Mouse (Mus musculus): Measurements from ENCODE around the gene Acsl5.

Acsl5 gene

GRCm38 (mm10) chr19:55257656-55258375 is 6.1 kb downstream of the Acsl5 start:
- Histone ChIP-seq H3K4me3 (replicated peaks; ENCODE audit: low read length) (no peak overlapping the region), H3K36me3 (ENCODE audit: insufficient read depth, low read length) (no peaks in the 10 kb centered on the region), H3K9me3 (ENCODE audit: low read length) (no peaks in the 10 kb centered on the region), H3K4me1 (replicated peaks; ENCODE audit: low read depth, low read length) (peaks cover 55% of the 10 kb centered on the region), H3K27me3 (ENCODE audit: insufficient read depth, low read length) (no peaks in the 10 kb centered on the region)
- TF ChIP-seq POU5F1 (IDR thresholded peaks at IDR 0.05; ENCODE audit: borderline replicate concordance, low read length) = no peak
- no peak for TF ChIP-seq NANOG (IDR thresholded peaks at IDR 0.05; ENCODE audit: borderline replicate concordance, low read length)
- no peak for TF ChIP-seq CTCF (conservative IDR thresholded peaks at IDR 0.05; ENCODE audit: low read length)

- Histone ChIP-seq H3K27me3 (ENCODE audit: insufficient read depth, low read length) (no peaks in the 10 kb centered on the region), H3K9me3 (ENCODE audit: low read length) (no peaks in the 10 kb centered on the region), H3K4me1 (replicated peaks; ENCODE audit: low read depth, low read length) (peaks cover 49% of the 10 kb centered on the region), H3K4me3 (replicated peaks; ENCODE audit: low read length) (no peak overlapping the region), H3K36me3 (ENCODE audit: insufficient read depth, low read length) (no peaks in the 10 kb centered on the region)
- TF ChIP-seq CTCF (conservative IDR thresholded peaks at IDR 0.05; ENCODE audit: low read length) = no peak
- no peak for TF ChIP-seq POU5F1 (IDR thresholded peaks at IDR 0.05; ENCODE audit: borderline replicate concordance, low read length)
- no peak for TF ChIP-seq NANOG (IDR thresholded peaks at IDR 0.05; ENCODE audit: borderline replicate concordance, low read length)
Measured at GRCm38 (mm10) chr19:55258514-55258913, 6.8 kb downstream of the Acsl5 start.

- TF ChIP-seq POU5F1 (IDR thresholded peaks at IDR 0.05; ENCODE audit: borderline replicate concordance, low read length) = no peak
- TF ChIP-seq NANOG (IDR thresholded peaks at IDR 0.05; ENCODE audit: borderline replicate concordance, low read length) = no peak
- TF ChIP-seq CTCF (conservative IDR thresholded peaks at IDR 0.05; ENCODE audit: low read length) = no peak
- peaks cover 30% of the 10 kb centered on the region for H3K4me1 ChIP-seq (replicated peaks; ENCODE audit: low read depth, low read length)
- no peaks in the 10 kb centered on the region for H3K36me3 ChIP-seq (ENCODE audit: insufficient read depth, low read length)
- no peak overlapping the region for H3K4me3 ChIP-seq (replicated peaks; ENCODE audit: low read length)
- no peaks in the 10 kb centered on the region for H3K27me3 ChIP-seq (ENCODE audit: insufficient read depth, low read length)
- H3K9me3 ChIP-seq (ENCODE audit: low read length) = no peaks in the 10 kb centered on the region
Measured at GRCm38 (mm10) chr19:55260389-55261184, 8.8 kb downstream of the Acsl5 start.

GRCm38 (mm10) chr19:55265269-55265668 is 13.5 kb downstream of the Acsl5 start:
- Histone ChIP-seq H3K36me3 (ENCODE audit: insufficient read depth, low read length) (no peaks in the 10 kb centered on the region), H3K4me1 (replicated peaks; ENCODE audit: low read depth, low read length) (peaks cover 22% of the 10 kb centered on the region), H3K27me3 (ENCODE audit: insufficient read depth, low read length) (no peaks in the 10 kb centered on the region), H3K9me3 (ENCODE audit: low read length) (no peaks in the 10 kb centered on the region), H3K4me3 (replicated peaks; ENCODE audit: low read length) (no peak overlapping the region)
- TF ChIP-seq NANOG (IDR thresholded peaks at IDR 0.05; ENCODE audit: borderline replicate concordance, low read length) (no peak), CTCF (conservative IDR thresholded peaks at IDR 0.05; ENCODE audit: low read length) (no peak), POU5F1 (IDR thresholded peaks at IDR 0.05; ENCODE audit: borderline replicate concordance, low read length) (no peak)

GRCm38 (mm10) chr19:55266786-55267185 is 15.0 kb downstream of the Acsl5 start:
- TF ChIP-seq NANOG (IDR thresholded peaks at IDR 0.05; ENCODE audit: borderline replicate concordance, low read length) (no peak), POU5F1 (IDR thresholded peaks at IDR 0.05; ENCODE audit: borderline replicate concordance, low read length) (no peak)
- Histone ChIP-seq H3K9me3 (ENCODE audit: low read length) (no peaks in the 10 kb centered on the region), H3K4me1 (replicated peaks; ENCODE audit: low read depth, low read length) (peaks cover 36% of the 10 kb centered on the region), H3K4me3 (replicated peaks; ENCODE audit: low read length) (no peak overlapping the region), H3K27me3 (ENCODE audit: insufficient read depth, low read length) (no peaks in the 10 kb centered on the region), H3K36me3 (ENCODE audit: insufficient read depth, low read length) (no peaks in the 10 kb centered on the region)

GRCm38 (mm10) chr19:55268150-55268549 is 16.4 kb downstream of the Acsl5 start:
- Histone ChIP-seq H3K36me3 (ENCODE audit: insufficient read depth, low read length) (peaks cover 4% of the 10 kb centered on the region), H3K4me3 (replicated peaks; ENCODE audit: low read length) (no peak overlapping the region), H3K9me3 (ENCODE audit: low read length) (no peaks in the 10 kb centered on the region), H3K4me1 (replicated peaks; ENCODE audit: low read depth, low read length) (peaks cover 48% of the 10 kb centered on the region), H3K27me3 (ENCODE audit: insufficient read depth, low read length) (no peaks in the 10 kb centered on the region)
- TF ChIP-seq NANOG (IDR thresholded peaks at IDR 0.05; ENCODE audit: borderline replicate concordance, low read length) = no peak
- no peak for TF ChIP-seq CTCF (conservative IDR thresholded peaks at IDR 0.05; ENCODE audit: low read length)
- TF ChIP-seq POU5F1 (IDR thresholded peaks at IDR 0.05; ENCODE audit: borderline replicate concordance, low read length) = no peak

GRCm38 (mm10) chr19:55269051-55269450 is 17.3 kb downstream of the Acsl5 start:
- peaks cover 8% of the 10 kb centered on the region for H3K36me3 ChIP-seq (ENCODE audit: insufficient read depth, low read length)
- TF ChIP-seq NANOG (IDR thresholded peaks at IDR 0.05; ENCODE audit: borderline replicate concordance, low read length) (no peak), CTCF (conservative IDR thresholded peaks at IDR 0.05; ENCODE audit: low read length) (no peak), POU5F1 (IDR thresholded peaks at IDR 0.05; ENCODE audit: borderline replicate concordance, low read length) (no peak)
- no peaks in the 10 kb centered on the region for H3K27me3 ChIP-seq (ENCODE audit: insufficient read depth, low read length)
- peaks cover 52% of the 10 kb centered on the region for H3K4me1 ChIP-seq (replicated peaks; ENCODE audit: low read depth, low read length)
- no peaks in the 10 kb centered on the region for H3K9me3 ChIP-seq (ENCODE audit: low read length)
- H3K4me3 ChIP-seq (replicated peaks; ENCODE audit: low read length) = no peak overlapping the region

- 0 out of 2 replicates have a peak overlapping the region, but pooled peaks have one; percentile 2 for H3K4me3 ChIP-seq (replicated peaks; ENCODE audit: low read length)
- TF ChIP-seq NANOG (IDR thresholded peaks at IDR 0.05; ENCODE audit: borderline replicate concordance, low read length) (peak; percentile 69; the same call in 1 of the 2 replicates), CTCF (conservative IDR thresholded peaks at IDR 0.05; ENCODE audit: low read length) (no peak), POU5F1 (IDR thresholded peaks at IDR 0.05; ENCODE audit: borderline replicate concordance, low read length) (peak; percentile 13; the same call in 1 of the 2 replicates)
Measured at GRCm38 (mm10) chr19:55271448-55271847, 19.7 kb downstream of the Acsl5 start.

More at GRCm38 (mm10) chr19:55271448-55271847, 19.7 kb downstream of the Acsl5 start:
- H3K36me3 ChIP-seq (ENCODE audit: insufficient read depth, low read length) = peaks cover 8% of the 10 kb centered on the region
- H3K9me3 ChIP-seq (ENCODE audit: low read length) = no peaks in the 10 kb centered on the region
- H3K4me1 ChIP-seq (replicated peaks; ENCODE audit: low read depth, low read length) = peaks cover 56% of the 10 kb centered on the region
- no peaks in the 10 kb centered on the region for H3K27me3 ChIP-seq (ENCODE audit: insufficient read depth, low read length)

Measured in E14TG2a.4 (cell line).